Mouse (Mus musculus): ENCODE measurements around the gene Shroom3. TPM values are rescaled to one million over a fixed set of nuclear protein-coding genes. Genes with fewer than 3 reads are reported as not detected.

Gene Shroom3
- total and polyA plus RNA-seq, 3 experiments = not detected

DNA sequence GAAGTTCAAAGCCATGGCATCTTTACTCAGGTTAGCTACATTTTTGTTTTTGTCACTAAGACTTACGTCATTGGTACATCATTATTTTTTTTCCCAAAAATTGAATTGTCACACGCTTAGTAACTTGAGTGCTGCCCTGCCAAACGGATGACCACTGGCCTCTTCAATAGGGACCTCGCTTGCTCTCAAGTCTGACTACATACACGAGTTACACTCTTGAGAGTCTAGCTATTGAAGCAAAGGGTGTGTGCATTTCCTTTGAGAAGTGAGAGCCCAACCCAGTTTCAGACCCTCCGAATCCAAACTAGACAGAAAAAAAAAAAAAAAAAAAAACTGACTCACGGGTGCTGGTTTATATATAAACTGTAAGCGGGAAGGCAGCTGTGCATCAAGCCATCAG, 286.2 kb downstream of the Shroom3 start:
- TF ChIP-seq TBP (IDR thresholded peaks at IDR 0.05; ENCODE audit: low read depth, low read length) (no peak), MYC (IDR thresholded peaks at IDR 0.05; ENCODE audit: low read depth, low read length) (no peak), TAL1 (IDR thresholded peaks at IDR 0.05; ENCODE audit: low read length) (no peak), ELF1 (IDR thresholded peaks at IDR 0.05; ENCODE audit: low read depth, low read length) (no peak)
- Histone ChIP-seq H3K4me3 (ENCODE audit: control insufficient read depth in 1 of 2, insufficient read depth in 1 of 2, low read depth in 2 of 2, low read length in 2 of 2) (no peak overlapping the region), H3K4me1 (ENCODE audit: control insufficient read depth in 1 of 2, insufficient read depth in 2 of 2, low read length in 2 of 2) (no peaks in the 10 kb centered on the region), H3K36me3 (ENCODE audit: control insufficient read depth in 1 of 2, insufficient read depth in 2 of 2, low read length in 2 of 2) (no peaks in the 10 kb centered on the region), H3K79me2 (ENCODE audit: control insufficient read depth, insufficient read depth, low read length, poor library complexity) (no peaks in the 10 kb centered on the region), H3K27ac (ENCODE audit: control insufficient read depth, low read depth, low read length) (no peak overlapping the region), H3K9ac (ENCODE audit: control insufficient read depth, low read depth, low read length, poor library complexity, severe bottlenecking) (no peak overlapping the region), H3K27me3 (ENCODE audit: control insufficient read depth in 1 of 2, insufficient read depth in 2 of 2, low read length in 2 of 2) (no peaks in the 10 kb centered on the region), H3K9me3 (replicated peaks; ENCODE audit: insufficient read depth, low read length) (no peaks in the 10 kb centered on the region)
- DNase-seq (ENCODE audit: low read depth, low spot score) = no peak

DNA sequence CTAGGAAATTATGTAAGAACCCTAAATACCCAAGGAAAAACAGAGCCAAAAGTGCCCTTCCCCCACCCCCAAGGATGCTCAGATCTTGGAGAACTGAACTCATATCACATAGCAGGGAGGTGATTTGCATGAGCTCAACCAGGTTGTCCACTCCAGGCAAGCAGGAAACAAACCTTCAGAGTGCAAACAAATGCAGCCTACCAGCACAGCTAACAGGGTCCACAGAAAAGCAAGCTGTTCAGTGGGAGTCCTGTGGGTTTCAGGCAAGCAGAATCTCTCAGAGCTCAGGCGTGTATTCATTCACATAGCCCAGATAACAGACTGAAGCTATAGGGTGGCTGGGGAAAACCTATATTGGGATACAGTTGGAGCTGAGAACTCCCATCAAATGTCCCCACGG, 286.7 kb downstream of the Shroom3 start:
- no peaks in the 10 kb centered on the region for H3K27me3 ChIP-seq (ENCODE audit: control insufficient read depth in 1 of 2, insufficient read depth in 2 of 2, low read length in 2 of 2)

DNA sequence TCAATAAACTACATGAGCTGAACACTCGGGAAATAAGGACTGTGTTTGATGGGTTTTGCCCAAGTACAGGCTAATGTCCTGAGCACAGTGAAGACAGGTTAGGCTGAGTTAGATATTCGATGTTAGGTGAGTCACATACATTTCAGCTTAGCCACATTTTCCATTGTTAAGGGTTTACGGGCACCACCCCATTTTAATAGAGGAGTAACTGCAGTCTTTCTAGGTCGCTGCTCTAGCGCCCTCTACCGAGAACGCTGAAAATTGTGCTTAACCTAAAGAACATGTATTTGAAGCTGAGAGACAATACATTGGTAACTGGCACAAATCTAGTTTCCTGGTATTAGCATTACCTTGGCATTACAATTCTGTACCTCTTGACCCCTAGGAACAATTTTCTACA, 287.2 kb downstream of the Shroom3 start:
- no peaks in the 10 kb centered on the region for H3K36me3 ChIP-seq (ENCODE audit: control insufficient read depth in 1 of 2, insufficient read depth in 2 of 2, low read length in 2 of 2)
- H3K4me3 ChIP-seq (ENCODE audit: control insufficient read depth in 1 of 2, insufficient read depth in 1 of 2, low read depth in 2 of 2, low read length in 2 of 2) = no peak overlapping the region
- no peaks in the 10 kb centered on the region for H3K27me3 ChIP-seq (ENCODE audit: control insufficient read depth in 1 of 2, insufficient read depth in 2 of 2, low read length in 2 of 2)
- H3K9me3 ChIP-seq (replicated peaks; ENCODE audit: insufficient read depth, low read length) = no peaks in the 10 kb centered on the region
- no peaks in the 10 kb centered on the region for H3K4me1 ChIP-seq (ENCODE audit: control insufficient read depth in 1 of 2, insufficient read depth in 2 of 2, low read length in 2 of 2)
- no peak overlapping the region for H3K27ac ChIP-seq (ENCODE audit: control insufficient read depth, low read depth, low read length)
- H3K9ac ChIP-seq (ENCODE audit: control insufficient read depth, low read depth, low read length, poor library complexity, severe bottlenecking) = no peak overlapping the region
- H3K79me2 ChIP-seq (ENCODE audit: control insufficient read depth, insufficient read depth, low read length, poor library complexity) = no peaks in the 10 kb centered on the region
- DNase-seq (ENCODE audit: low read depth, low spot score) = peak; percentile 18
- TF ChIP-seq CTCF (IDR thresholded peaks at IDR 0.05 in 2 of 3, conservative IDR thresholded peaks at IDR 0.05 in 1 of 3; ENCODE audit: control insufficient read depth in 1 of 3, insufficient read depth in 1 of 3, low read depth in 2 of 3, low read length in 3 of 3, poor library complexity in 1 of 3, severe bottlenecking in 1 of 3) = peak in 2 of 3 experiments; percentile 29 to 32; a peak in 3 of 6 replicates
- TF ChIP-seq MYB (IDR thresholded peaks at IDR 0.05; ENCODE audit: low read depth, low read length) = no peak
- TF ChIP-seq HCFC1 (IDR thresholded peaks at IDR 0.05; ENCODE audit: low read depth, low read length) = no peak
- no peak for TF ChIP-seq ETS1 (IDR thresholded peaks at IDR 0.05; ENCODE audit: low read depth, low read length)
- TF ChIP-seq ZC3H11A (IDR thresholded peaks at IDR 0.05; ENCODE audit: low read depth, low read length) = no peak

More for the DNA sequence above, 286.7 kb downstream of the Shroom3 start:
- Histone ChIP-seq H3K27ac (ENCODE audit: control insufficient read depth, low read depth, low read length) (no peak overlapping the region), H3K4me1 (ENCODE audit: control insufficient read depth in 1 of 2, insufficient read depth in 2 of 2, low read length in 2 of 2) (no peaks in the 10 kb centered on the region), H3K79me2 (ENCODE audit: control insufficient read depth, insufficient read depth, low read length, poor library complexity) (no peaks in the 10 kb centered on the region), H3K36me3 (ENCODE audit: control insufficient read depth in 1 of 2, insufficient read depth in 2 of 2, low read length in 2 of 2) (no peaks in the 10 kb centered on the region), H3K9ac (ENCODE audit: control insufficient read depth, low read depth, low read length, poor library complexity, severe bottlenecking) (no peak overlapping the region), H3K4me3 (ENCODE audit: control insufficient read depth in 1 of 2, insufficient read depth in 1 of 2, low read depth in 2 of 2, low read length in 2 of 2) (no peak overlapping the region), H3K9me3 (replicated peaks; ENCODE audit: insufficient read depth, low read length) (no peaks in the 10 kb centered on the region)
- DNase-seq (ENCODE audit: low read depth, low spot score) = no peak
- TF ChIP-seq TBP (IDR thresholded peaks at IDR 0.05; ENCODE audit: low read depth, low read length) = no peak
- no peak for TF ChIP-seq CTCF (IDR thresholded peaks at IDR 0.05 in 2 of 3, conservative IDR thresholded peaks at IDR 0.05 in 1 of 3; ENCODE audit: control insufficient read depth in 1 of 3, insufficient read depth in 1 of 3, low read depth in 2 of 3, low read length in 3 of 3, poor library complexity in 1 of 3, severe bottlenecking in 1 of 3)
- no peak for TF ChIP-seq CHD1 (IDR thresholded peaks at IDR 0.05; ENCODE audit: low read depth, low read length)
- TF ChIP-seq MXI1 (IDR thresholded peaks at IDR 0.05; ENCODE audit: low read depth, low read length) = no peak
- TF ChIP-seq MAFK (IDR thresholded peaks at IDR 0.05; ENCODE audit: borderline replicate concordance, low read depth, low read length) = no peak
- no peak for TF ChIP-seq RAD21 (IDR thresholded peaks at IDR 0.05; ENCODE audit: low read depth, low read length)
- TF ChIP-seq MYB (IDR thresholded peaks at IDR 0.05; ENCODE audit: low read depth, low read length) = no peak
- no peak for TF ChIP-seq MAX (IDR thresholded peaks at IDR 0.05; ENCODE audit: low read length)
- TF ChIP-seq SIN3A (IDR thresholded peaks at IDR 0.05; ENCODE audit: low read length) = no peak
- no peak for TF ChIP-seq NELFE (IDR thresholded peaks at IDR 0.05; ENCODE audit: low read depth, low read length)
- no peak for TF ChIP-seq ELF1 (IDR thresholded peaks at IDR 0.05; ENCODE audit: low read depth, low read length)
- TF ChIP-seq ZNF384 (IDR thresholded peaks at IDR 0.05; ENCODE audit: low read depth, low read length) = no peak
- TF ChIP-seq POLR2AphosphoS5 (IDR thresholded peaks at IDR 0.05; ENCODE audit: borderline replicate concordance, low read depth, low read length) = no peak
- TF ChIP-seq E2F4 (IDR thresholded peaks at IDR 0.05; ENCODE audit: borderline replicate concordance, low read depth, low read length) = no peak
- TF ChIP-seq JUND (IDR thresholded peaks at IDR 0.05; ENCODE audit: low read depth, low read length) = no peak
- TF ChIP-seq TCF12 (IDR thresholded peaks at IDR 0.05; ENCODE audit: low read depth, low read length) = no peak
- TF ChIP-seq HCFC1 (IDR thresholded peaks at IDR 0.05; ENCODE audit: low read depth, low read length) = no peak
